Mouse (Mus musculus) hindbrain, embryonic 13.5 days (tissue): ENCODE measurements around the gene Il18. TPM values are rescaled to one million over a fixed set of nuclear protein-coding genes. Genes with fewer than 3 reads are reported as not detected.
A peak's percentile ranks its signal among the peaks of the same experiment; 100 is the strongest.

Source experiments
- ATAC-seq: fragments of 200-750 bp; cut with Nextera tagmentation; 2 replicates; pipeline ENCODE4 v1.8.0; 2017; ENCODE audit warnings: moderate TSS enrichment; ENCODE audit not compliant: low FRiP score
- H3K27ac ChIP-seq: fragments of 300-500 bp; sonication (generic); 2 replicates; pipeline ENCODE4 v1.5.1; 2015; ENCODE audit warnings: inconsistent platforms, mild to moderate bottlenecking, moderate library complexity
- H3K27me3 ChIP-seq: fragments of 300-500 bp; sonication (generic); 2 replicates; pipeline ENCODE4 v1.6.1; 2015; ENCODE audit warnings: mild to moderate bottlenecking, inconsistent platforms
- H3K36me3 ChIP-seq: fragments of 300-500 bp; sonication (generic); 2 replicates; pipeline ENCODE4 v1.6.1; 2015; ENCODE audit warnings: mild to moderate bottlenecking, inconsistent platforms
- H3K4me1 ChIP-seq: fragments of 300-500 bp; sonication (generic); replicated peaks from 2 replicates; pipeline ENCODE4 v1.6.1; 2015; ENCODE audit warnings: inconsistent platforms
- H3K4me2 ChIP-seq: fragments of 300-500 bp; sonication (generic); 2 replicates; pipeline ENCODE4 v1.6.1; 2015; ENCODE audit warnings: inconsistent platforms, mild to moderate bottlenecking, moderate library complexity
- H3K4me3 ChIP-seq: fragments of 300-500 bp; sonication (generic); 2 replicates; pipeline ENCODE4 v1.5.1; 2015; ENCODE audit warnings: mild to moderate bottlenecking, inconsistent platforms
- H3K9ac ChIP-seq: fragments of 300-500 bp; sonication (generic); 2 replicates; pipeline ENCODE4 v1.6.1; 2015; ENCODE audit warnings: mild to moderate bottlenecking, inconsistent platforms
- H3K9me3 ChIP-seq: fragments of 300-500 bp; sonication (generic); 2 replicates; pipeline ENCODE4 v1.6.1; 2016; ENCODE audit warnings: inconsistent platforms
- WGBS: fragments of 180-500 bp; shearing (Covaris S2); methylation state at CpG from one replicate; pipeline ENCODE4 v1.1.7; 2015; 5-methylcytosine and 5-hydroxymethylcytosine counted together
- polyA plus RNA-seq: library from polyadenylated mRNA; unstranded; fragments of >200 nt; fragmentation: Nextera tagmentation; extraction: Ambion mirVana; gene quantifications from 2 replicates; pipeline ENCODE4 v1.2.1, GENCODE M21; 2015

The Il18 gene
- polyA plus RNA-seq, 1 experiment from 2014 or later, result 17.9 TPM

- H3K36me3 ChIP-seq, result peaks cover 34% of the 10 kb centered on the region
- WGBS, result 89% methylated on average over 9 of the region's 9 CpGs
- H3K4me1 ChIP-seq, result no peaks in the 10 kb centered on the region
- no peaks in the 10 kb centered on the region for H3K9me3 ChIP-seq
- H3K27ac ChIP-seq, result no peak overlapping the region
- no peak overlapping the region for H3K4me3 ChIP-seq
- no peak for ATAC-seq
- no peak overlapping the region for H3K9ac ChIP-seq
- no peaks in the 10 kb centered on the region for H3K27me3 ChIP-seq
- no peak overlapping the region for H3K4me2 ChIP-seq
These were observed 38.3 kb downstream of the Il18 start for GRCm38 (mm10) chr9:50592955-50593354.

GRCm38 (mm10) chr9:50593544-50593943, 38.9 kb downstream of the Il18 start:
- Histone ChIP-seq H3K27me3 (no peaks in the 10 kb centered on the region), H3K27ac (no peak overlapping the region), H3K9ac (no peak overlapping the region), H3K4me3 (no peak overlapping the region), H3K4me2 (no peak overlapping the region), H3K4me1 (no peaks in the 10 kb centered on the region), H3K9me3 (no peaks in the 10 kb centered on the region), H3K36me3 (peaks cover 39% of the 10 kb centered on the region)
- WGBS, result 87% methylated on average over 2 of the region's 3 CpGs
- ATAC-seq, result no peak

GRCm38 (mm10) chr9:50594794-50595417, 40.3 kb downstream of the Il18 start:
- Histone ChIP-seq H3K27ac (no peak overlapping the region), H3K4me1 (no peaks in the 10 kb centered on the region), H3K9me3 (no peaks in the 10 kb centered on the region), H3K9ac (no peak overlapping the region), H3K27me3 (no peaks in the 10 kb centered on the region), H3K4me3 (no peak overlapping the region), H3K4me2 (no peak overlapping the region), H3K36me3 (peaks cover 52% of the 10 kb centered on the region)
- ATAC-seq, result no peak
- 79% methylated on average over 12 of the region's 12 CpGs for WGBS

GRCm38 (mm10) chr9:50596973-50597372, 42.3 kb downstream of the Il18 start:
- Histone ChIP-seq H3K9me3 (no peaks in the 10 kb centered on the region), H3K4me1 (peaks cover 10% of the 10 kb centered on the region), H3K27ac (no peak overlapping the region), H3K9ac (no peak overlapping the region), H3K36me3 (peaks cover 60% of the 10 kb centered on the region), H3K4me3 (no peak overlapping the region), H3K4me2 (no peak overlapping the region), H3K27me3 (no peaks in the 10 kb centered on the region)
- WGBS, result 96% methylated on average over 8 of the region's 8 CpGs
- no peak for ATAC-seq

- Histone ChIP-seq H3K4me2 (no peak overlapping the region), H3K36me3 (peaks cover 50% of the 10 kb centered on the region), H3K9me3 (no peaks in the 10 kb centered on the region), H3K27ac (no peak overlapping the region), H3K4me1 (peaks cover 34% of the 10 kb centered on the region), H3K4me3 (no peak overlapping the region), H3K27me3 (no peaks in the 10 kb centered on the region), H3K9ac (no peak overlapping the region)
- no peak for ATAC-seq
- WGBS, result 88% methylated on average over 6 of the region's 6 CpGs
These were observed 46.9 kb downstream of the Il18 start for GRCm38 (mm10) chr9:50601536-50601935.

GRCm38 (mm10) chr9:50602055-50602845, 47.6 kb downstream of the Il18 start:
- no peak for ATAC-seq
- Histone ChIP-seq H3K36me3 (peaks cover 48% of the 10 kb centered on the region), H3K4me3 (peak overlapping the region; percentile 89), H3K4me1 (peaks cover 34% of the 10 kb centered on the region), H3K27me3 (no peaks in the 10 kb centered on the region), H3K4me2 (peak overlapping the region; percentile 90), H3K27ac (no peak overlapping the region), H3K9me3 (no peaks in the 10 kb centered on the region), H3K9ac (0 out of 2 replicates have a peak overlapping the region, but pooled peaks have one; percentile 95)
- 90% methylated on average over 7 of the region's 7 CpGs for WGBS

- peak within 1 kb of the TSS; percentile 93 for H3K27ac ChIP-seq
- H3K4me2 ChIP-seq, result peak within 1 kb of the TSS; percentile 90
- WGBS, result under 1% methylated on average over 48 of the region's 48 CpGs
- H3K27me3 ChIP-seq, result no peaks in the 10 kb centered on the region
- no peaks in the 10 kb centered on the region for H3K9me3 ChIP-seq
- peaks cover 46% of the 10 kb centered on the region for H3K36me3 ChIP-seq
- peak within 1 kb of the TSS; percentile 95 for H3K9ac ChIP-seq
- H3K4me3 ChIP-seq, result peak within 1 kb of the TSS; percentile 89
- ATAC-seq, result peak; percentile 97
- peaks cover 34% of the 10 kb centered on the region for H3K4me1 ChIP-seq
These were observed 48.8 kb downstream of the Il18 start, which contains the start of the genes Sdhd and Timm8b for GRCm38 (mm10) chr9:50603189-50603997. Sdhd (minus strand) TSS chr9:50603812. Timm8b (plus strand) TSS chr9:50603910.

GRCm38 (mm10) chr9:50603998-50604324, 49.3 kb downstream of the Il18 start:
- peak; percentile 93 for ATAC-seq
- Histone ChIP-seq H3K27me3 (no peaks in the 10 kb centered on the region), H3K4me1 (peaks cover 34% of the 10 kb centered on the region), H3K4me2 (peak overlapping the region; percentile 90), H3K9me3 (no peaks in the 10 kb centered on the region), H3K9ac (peak overlapping the region; percentile 95), H3K27ac (peak overlapping the region; percentile 93), H3K36me3 (peaks cover 44% of the 10 kb centered on the region), H3K4me3 (peak overlapping the region; percentile 89)
- under 1% methylated on average over 24 of the region's 24 CpGs for WGBS

- Histone ChIP-seq H3K4me3 (peak overlapping the region; percentile 89), H3K4me1 (peaks cover 34% of the 10 kb centered on the region), H3K9me3 (no peaks in the 10 kb centered on the region), H3K4me2 (peak overlapping the region; percentile 90), H3K27me3 (no peaks in the 10 kb centered on the region), H3K27ac (peak overlapping the region; percentile 93), H3K9ac (peak overlapping the region; percentile 95), H3K36me3 (peaks cover 43% of the 10 kb centered on the region)
- no peak for ATAC-seq
- WGBS, result 4% methylated on average over 6 of the region's 6 CpGs
These were observed 49.7 kb downstream of the Il18 start for GRCm38 (mm10) chr9:50604338-50604737.

GRCm38 (mm10) chr9:50612115-50612514, 57.5 kb downstream of the Il18 start:
- Histone ChIP-seq H3K9ac (no peak overlapping the region), H3K36me3 (peaks cover 73% of the 10 kb centered on the region), H3K4me3 (no peak overlapping the region), H3K27ac (no peak overlapping the region), H3K4me1 (peaks cover 21% of the 10 kb centered on the region), H3K27me3 (no peaks in the 10 kb centered on the region), H3K4me2 (no peak overlapping the region), H3K9me3 (no peaks in the 10 kb centered on the region)
- ATAC-seq, result no peak
- WGBS, result 93% methylated on average over 4 of the region's 4 CpGs

- Histone ChIP-seq H3K36me3 (peaks cover 40% of the 10 kb centered on the region), H3K27ac (peak overlapping the region; percentile 96), H3K9me3 (no peaks in the 10 kb centered on the region), H3K4me2 (peak overlapping the region; percentile 90), H3K4me3 (peak overlapping the region; percentile 100), H3K9ac (peak overlapping the region; percentile 97), H3K4me1 (peaks cover 25% of the 10 kb centered on the region), H3K27me3 (no peaks in the 10 kb centered on the region)
- 41% methylated on average over 11 of the region's 11 CpGs for whole genome bisulfite sequencing
- ATAC-seq, result no peak
These were observed 61.5 kb downstream of the Il18 start for GRCm38 (mm10) chr9:50616161-50616560.
